Mouse (Mus musculus) liver, postnatal 0 days (tissue): ENCODE data around the gene Adap1. TPM values are rescaled to one million over a fixed set of nuclear protein-coding genes. Genes with fewer than 3 reads are reported as not detected.

Experiments used
- ATAC-seq: fragments of 200-750 bp; cut with Nextera tagmentation; 2 replicates; pipeline ENCODE4 v1.8.0; 2017; ENCODE audit warnings: mild to moderate bottlenecking, moderate library complexity
- DNase-seq: peaks from one replicate; pipeline ENCODE4 v3.0.0-alpha.2; 2016
- H3K27ac ChIP-seq: fragments of 300-500 bp; sonication (generic); 2 replicates; pipeline ENCODE4 v1.5.1; 2014; ENCODE audit warnings: antibody characterized with exemption, moderate library complexity, mild to moderate bottlenecking, low read depth
- H3K27me3 ChIP-seq: fragments of 300-500 bp; sonication (generic); 2 replicates; pipeline ENCODE4 v1.6.1; 2014; ENCODE audit warnings: low read length, control low read depth, mixed read lengths; ENCODE audit not compliant: insufficient read depth
- H3K36me3 ChIP-seq: fragments of 300-500 bp; sonication (generic); replicated peaks from 2 replicates; pipeline ENCODE4 v1.6.1; 2014; ENCODE audit warnings: mild to moderate bottlenecking, control low read depth, low read length, moderate library complexity, mixed read lengths; ENCODE audit not compliant: insufficient read depth
- H3K4me1 ChIP-seq: fragments of 300-500 bp; sonication (generic); 2 replicates; pipeline ENCODE4 v1.6.1; 2014; ENCODE audit warnings: antibody characterized with exemption, mild to moderate bottlenecking, control low read depth; ENCODE audit not compliant: insufficient read depth
- H3K4me2 ChIP-seq: fragments of 300-500 bp; sonication (generic); 2 replicates; pipeline ENCODE4 v1.6.1; 2014; ENCODE audit warnings: low read depth, mild to moderate bottlenecking, low read length, moderate library complexity, mixed read lengths
- H3K4me3 ChIP-seq: fragments of 300-500 bp; sonication (generic); 2 replicates; pipeline ENCODE4 v1.5.1; 2014; ENCODE audit warnings: low read depth, low read length
- H3K9ac ChIP-seq: fragments of 300-500 bp; sonication (generic); replicated peaks from 2 replicates; pipeline ENCODE4 v1.6.1; 2014; ENCODE audit warnings: mild to moderate bottlenecking, moderate library complexity
- H3K9me3 ChIP-seq: fragments of 300-500 bp; sonication (generic); 2 replicates; pipeline ENCODE4 v1.6.1; 2016; ENCODE audit warnings: mild to moderate bottlenecking, control low read depth, low read length, mixed read lengths
- CTCF ChIP-seq: sonication (generic); IDR thresholded peaks from 2 replicates; pipeline ENCODE4 v1.5.1; 2016; ENCODE audit warnings: antibody characterized with exemption, low read depth
- EP300 ChIP-seq: IDR thresholded peaks from 2 replicates; pipeline ENCODE4 v1.6.1; 2016; ENCODE audit warnings: antibody characterized with exemption, low read depth, mild to moderate bottlenecking
- WGBS: fragments of 180-500 bp; shearing (Covaris S2); extraction: QIAGEN DNeasy Blood & Tissue Kit; methylation state at CpG from one replicate; pipeline ENCODE4 v1.1.7; 2014; ENCODE audit not compliant: insufficient replicate concordance; 5-methylcytosine and 5-hydroxymethylcytosine counted together
- polyA plus RNA-seq: library from polyadenylated mRNA; unstranded; fragments of >200 nt; fragmentation: Nextera tagmentation; extraction: Ambion mirVana; gene quantifications from 2 replicates; pipeline ENCODE4 v1.2.1, GENCODE M21; 2015

The Adap1 gene
- polyA plus RNA-seq, result 3.7 and 4.3 TPM in 2 replicates

DNA sequence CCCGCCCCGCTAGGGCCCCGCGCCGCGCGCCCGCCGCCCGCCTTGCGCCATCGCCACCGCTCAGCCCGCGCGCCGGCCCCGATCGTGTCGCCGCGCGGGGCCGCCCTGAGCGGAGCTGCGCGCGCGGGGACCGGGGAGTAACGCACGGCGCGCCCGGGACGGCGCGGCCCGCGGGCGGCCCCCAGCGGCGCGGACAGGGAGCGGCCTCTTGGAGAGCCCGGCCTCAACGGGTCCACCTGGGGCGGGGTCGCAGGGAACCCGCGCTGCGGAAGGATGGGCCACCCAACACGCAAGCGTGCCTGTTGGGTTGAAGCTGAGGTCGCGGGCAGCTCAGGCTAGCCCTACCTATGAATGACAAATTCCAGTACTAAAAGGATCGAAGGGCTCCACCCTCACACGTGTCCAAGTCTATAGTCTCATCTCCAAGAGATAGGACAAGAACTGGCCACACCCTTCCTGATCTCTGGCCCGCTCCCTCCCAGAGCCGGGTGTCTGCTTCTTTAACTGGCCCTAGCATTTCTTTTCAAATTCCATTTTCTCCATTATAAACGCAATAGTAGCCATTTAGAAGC lies at the start of gene Adap1:
TSS of gene Adap1 (minus strand) at position 228 of the 572 bp plus-strand sequence.
- peaks cover 12% of the 10 kb centered on the region; the same call in 1 of the 2 replicates for H3K4me1 ChIP-seq
- H3K9ac ChIP-seq, result peak within 1 kb of the TSS; percentile 79
- peak; percentile 42; the same call in 1 of the 2 replicates for TF ChIP-seq CTCF
- TF ChIP-seq EP300, result no peak
- 2% methylated on average over 36 of the region's 61 CpGs for WGBS
- H3K4me2 ChIP-seq, result peak within 1 kb of the TSS; percentile 89
- peak within 1 kb of the TSS; percentile 62 for H3K4me3 ChIP-seq
- peak within 1 kb of the TSS; percentile 78 for H3K27ac ChIP-seq
- peak; percentile 81 for ATAC-seq
- peak; percentile 72 for DNase-seq
- H3K36me3 ChIP-seq, result no peaks in the 10 kb centered on the region
- H3K27me3 ChIP-seq, result no peaks in the 10 kb centered on the region; the same call in 1 of the 2 replicates
- no peaks in the 10 kb centered on the region for H3K9me3 ChIP-seq

DNA sequence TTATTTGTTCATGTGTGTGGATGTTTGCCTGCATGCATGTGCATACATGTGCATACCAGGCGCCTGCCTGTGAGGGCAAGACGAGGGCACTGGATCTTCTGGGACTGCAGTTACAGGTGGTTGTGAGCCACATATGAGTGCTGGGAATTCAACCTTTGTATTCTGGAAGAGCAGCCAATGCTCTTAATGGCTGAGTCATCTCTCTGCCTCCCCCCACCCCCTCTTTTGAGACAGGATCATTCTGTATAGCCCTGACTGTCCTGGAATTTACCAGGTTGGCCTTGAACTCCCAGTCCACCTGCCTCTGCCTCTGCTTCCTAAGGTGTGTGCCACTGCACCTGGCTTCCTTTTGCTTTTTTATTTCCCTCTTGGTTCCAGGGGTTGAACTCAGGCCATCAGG lies 49.4 kb upstream of the Adap1 start:
- Histone ChIP-seq H3K4me1 (peaks cover 75% of the 10 kb centered on the region), H3K4me3 (no peak overlapping the region), H3K9me3 (no peaks in the 10 kb centered on the region), H3K4me2 (no peak overlapping the region), H3K27ac (no peak overlapping the region), H3K9ac (no peak overlapping the region), H3K36me3 (no peaks in the 10 kb centered on the region), H3K27me3 (no peaks in the 10 kb centered on the region)
- DNase-seq, result no peak
- WGBS, result 90% methylated on average over 2 of the region's 2 CpGs
- TF ChIP-seq CTCF (no peak), EP300 (no peak)
- no peak for ATAC-seq

DNA sequence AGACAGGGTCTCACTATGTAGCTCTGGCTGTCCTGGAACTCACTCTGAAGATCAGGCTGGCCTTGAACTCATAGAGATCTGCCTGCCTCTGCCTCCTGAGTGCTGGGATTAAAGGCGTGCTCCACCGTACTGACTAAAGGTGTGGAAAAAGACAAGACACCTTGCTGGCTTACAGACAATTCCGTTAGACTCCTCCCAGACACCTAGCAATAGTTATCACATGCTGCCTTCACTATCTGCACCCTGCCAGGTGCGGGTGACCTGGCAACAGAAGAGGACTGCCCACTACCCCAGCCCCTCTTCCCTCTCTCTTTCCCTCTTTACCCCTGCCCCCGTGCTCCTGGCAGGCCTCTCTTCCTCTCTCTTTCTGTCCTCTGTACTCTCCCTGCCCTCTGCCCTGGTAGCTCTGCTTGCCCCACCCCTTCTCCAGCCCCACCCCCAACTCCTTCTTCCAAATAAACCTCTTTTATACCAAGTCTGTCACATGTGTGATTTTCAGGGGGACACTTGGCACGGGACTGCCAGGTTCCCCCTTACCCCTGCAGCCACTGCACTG lies 48.5 kb upstream of the Adap1 start:
- Histone ChIP-seq H3K27ac (peak overlapping the region; percentile 41; the same call in 1 of the 2 replicates), H3K9ac (no peak overlapping the region), H3K27me3 (no peaks in the 10 kb centered on the region), H3K4me1 (peaks cover 71% of the 10 kb centered on the region), H3K36me3 (no peaks in the 10 kb centered on the region), H3K9me3 (no peaks in the 10 kb centered on the region), H3K4me2 (no peak overlapping the region), H3K4me3 (no peak overlapping the region)
- TF ChIP-seq CTCF, result no peak
- no peak for TF ChIP-seq EP300
- 51% methylated on average over 6 of the region's 6 CpGs for WGBS
- ATAC-seq (no peak), DNase-seq (no peak)

DNA sequence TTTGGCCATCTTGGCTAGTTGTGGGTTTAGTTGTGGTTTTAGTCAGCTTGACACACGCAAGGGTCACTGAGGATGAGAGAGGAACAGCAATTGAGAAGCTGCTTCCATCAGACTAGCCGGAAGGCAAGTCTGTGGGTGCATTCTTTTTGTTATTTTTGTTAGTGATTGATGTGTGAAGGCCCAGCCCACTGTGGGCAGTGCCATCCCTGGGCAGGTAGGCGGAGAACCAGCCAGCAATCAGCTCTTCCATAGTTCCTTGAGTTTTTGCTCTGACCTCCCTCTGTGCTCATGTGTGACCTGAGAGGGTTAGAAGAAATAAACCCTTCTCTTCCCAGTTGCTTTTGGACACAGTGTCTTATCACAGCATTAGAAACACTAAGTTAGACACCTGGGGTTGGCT lies 47.7 kb upstream of the Adap1 start:
- ATAC-seq, result no peak
- H3K4me3 ChIP-seq, result no peak overlapping the region
- 65% methylated on average over 3 of the region's 3 CpGs for WGBS
- peak overlapping the region; percentile 96 for H3K27ac ChIP-seq
- peak overlapping the region; percentile 84; the same call in 1 of the 2 replicates for H3K4me2 ChIP-seq
- no peaks in the 10 kb centered on the region for H3K9me3 ChIP-seq
- no peaks in the 10 kb centered on the region for H3K36me3 ChIP-seq
- peaks cover 71% of the 10 kb centered on the region for H3K4me1 ChIP-seq
- TF ChIP-seq CTCF, result no peak
- TF ChIP-seq EP300, result no peak
- H3K27me3 ChIP-seq, result no peaks in the 10 kb centered on the region
- DNase-seq, result no peak
- no peak overlapping the region; the same call in 1 of the 2 replicates for H3K9ac ChIP-seq

DNA sequence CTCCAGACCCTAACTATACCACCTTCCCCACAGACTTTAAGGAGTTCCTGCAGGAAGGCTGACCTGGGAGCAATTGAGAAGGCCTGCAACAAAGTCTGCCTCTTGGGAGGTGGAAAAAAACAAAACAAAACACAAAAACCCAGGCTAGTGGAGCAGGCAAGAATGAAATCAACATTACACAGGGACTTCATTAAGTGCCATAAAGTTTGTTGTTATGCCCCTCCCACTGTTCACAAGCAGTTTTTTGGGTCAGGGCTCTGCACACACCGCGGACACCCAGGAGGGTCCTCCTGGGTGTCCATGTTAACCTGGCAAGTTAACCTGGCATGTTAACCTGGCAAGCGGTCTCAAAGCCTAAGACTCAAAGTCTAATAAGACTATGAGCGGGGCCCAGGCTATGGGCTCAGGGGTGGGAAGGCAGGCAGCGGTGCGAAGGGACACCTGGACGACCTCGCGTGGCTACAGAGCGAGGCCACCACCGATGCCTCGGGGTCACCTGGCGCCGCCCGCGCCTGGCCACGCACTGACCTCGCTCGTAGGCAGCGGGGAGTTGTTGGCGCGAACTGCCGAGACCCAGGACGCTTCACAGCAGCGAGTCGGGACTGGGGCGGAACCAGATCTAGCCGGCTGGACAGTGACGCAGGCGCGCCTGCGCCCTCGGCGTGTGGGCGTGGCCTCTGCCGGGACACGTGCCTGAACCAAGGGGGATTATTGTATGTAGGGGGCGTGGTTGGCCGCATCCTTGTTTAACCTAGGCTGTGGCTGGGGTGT lies 46.4 kb upstream of the Adap1 start:
- Histone ChIP-seq H3K9ac (peak overlapping the region; percentile 93), H3K4me2 (peak overlapping the region; percentile 84), H3K4me3 (peak overlapping the region; percentile 64), H3K9me3 (no peaks in the 10 kb centered on the region), H3K4me1 (peaks cover 71% of the 10 kb centered on the region), H3K27ac (peak overlapping the region; percentile 96), H3K36me3 (no peaks in the 10 kb centered on the region), H3K27me3 (no peaks in the 10 kb centered on the region)
- DNase-seq (peak; percentile 96), ATAC-seq (peak; percentile 89)
- TF ChIP-seq EP300, result peak; percentile 56; the same call in 1 of the 2 replicates
- TF ChIP-seq CTCF, result peak; percentile 32
- 1% methylated on average over 39 of the region's 39 CpGs for WGBS

DNA sequence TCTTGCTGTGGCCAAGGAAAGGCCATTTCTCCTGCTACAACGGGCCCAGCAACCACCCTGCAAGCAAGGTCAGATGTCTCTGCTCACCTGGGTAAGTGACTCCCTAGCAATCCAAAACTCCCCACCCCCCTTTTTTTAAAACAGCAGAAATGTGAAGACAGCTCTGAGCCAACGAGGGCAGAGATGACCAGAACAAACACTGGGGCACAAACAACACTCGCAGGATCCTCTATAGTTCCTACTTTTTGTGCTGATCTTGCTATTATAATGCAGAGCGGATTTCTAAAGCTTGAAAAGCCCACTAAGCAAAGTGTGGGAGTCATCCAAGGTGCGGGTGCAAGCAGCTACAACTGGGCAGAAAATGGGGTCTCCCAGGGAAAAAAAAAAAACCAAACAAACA lies 45.7 kb upstream of the Adap1 start:
- H3K4me1 ChIP-seq, result peaks cover 73% of the 10 kb centered on the region
- TF ChIP-seq EP300 (no peak), CTCF (no peak)
- peak overlapping the region; percentile 64 for H3K4me3 ChIP-seq
- H3K36me3 ChIP-seq, result no peaks in the 10 kb centered on the region
- H3K4me2 ChIP-seq, result peak overlapping the region; percentile 84
- DNase-seq (no peak), ATAC-seq (no peak)
- H3K27ac ChIP-seq, result peak overlapping the region; percentile 96
- no peaks in the 10 kb centered on the region for H3K27me3 ChIP-seq
- H3K9ac ChIP-seq, result peak overlapping the region; percentile 93
- WGBS, result 50% methylated on average over 5 of the region's 5 CpGs
- no peaks in the 10 kb centered on the region for H3K9me3 ChIP-seq
